15 mouse cellular contexts compared by ENCODE assay signal in genomic region chr13:45473311-45473710, GRCm38 (mm10).
"Had no signal": no experiment of that assay in that cellular context is flagged by ENCODE, and none has a peak within 500 bp of the region (broad histone marks: within the 10 kb centered on the region; RNA-seq: fewer than 3 reads in every experiment).

No protein-coding gene starts in this region.

- ATAC-seq: lung, postnatal 0 days; midbrain, embryonic 15.5 days had no signal

- H3K27me3 ChIP-seq: limb, embryonic 12.5 days had no signal

- H3K9me3 ChIP-seq: limb, embryonic 12.5 days; liver, embryonic 15.5 days; midbrain, embryonic 10.5 days; midbrain, embryonic 15.5 days; neural tube, embryonic 13.5 days had no signal

- H3K4me3 ChIP-seq: limb, embryonic 12.5 days; liver, embryonic 15.5 days; midbrain, embryonic 10.5 days; midbrain, embryonic 15.5 days; neural tube, embryonic 13.5 days had no signal

- H3K36me3 ChIP-seq: limb, embryonic 12.5 days; liver, embryonic 15.5 days; midbrain, embryonic 10.5 days; midbrain, embryonic 15.5 days; neural tube, embryonic 13.5 days had no signal

- DNase-seq: kidney, adult 9 months; kidney, postnatal 36 days; layer of hippocampus, adult 9-11 months; lung, adult 2 months; lung, postnatal 36 days; right cerebral cortex, adult 18-20 months; right cerebral cortex, postnatal 25 days; thymus, postnatal 36 days had no signal

- H3K4me2 ChIP-seq: limb, embryonic 12.5 days; liver, embryonic 15.5 days; midbrain, embryonic 15.5 days; neural tube, embryonic 13.5 days had no signal

- H3K27ac ChIP-seq: kidney, postnatal 0 days; limb, embryonic 12.5 days; liver, embryonic 15.5 days; midbrain, embryonic 10.5 days; midbrain, embryonic 15.5 days; neural tube, embryonic 13.5 days had no signal

- H3K9ac ChIP-seq: limb, embryonic 12.5 days; liver, embryonic 15.5 days; midbrain, embryonic 15.5 days; neural tube, embryonic 13.5 days had no signal
